Mouse (Mus musculus) monocyte, adult 5-6 weeks (primary cell): ENCODE measurements at regions not wholly inside any gene's neighbourhood (a gene's known extent, or its start where the extent isn't known, plus 50 kb on each side); places are given as distances from the start of the nearest gene placed in this dataset.
A peak's percentile ranks its signal among the peaks of the same experiment; 100 is the strongest.
"Not testable (repeated sequence)": the region's sequence is repeated elsewhere in the genome, so short reads cannot be mapped to it uniquely, and the experiment has no call there.

Experiments
- ATAC-seq: fragments of 153-309, 156-312 bp; replicated peaks from 2 replicates; pipeline ENCODE4 v1.8.0; 2017; ENCODE audit warnings: mild to moderate bottlenecking; ENCODE audit not compliant: low TSS enrichment, insufficient number of reproducible peaks, severe bottlenecking, poor library complexity, low FRiP score

GRCm38 (mm10) chr1:23316288-23316687 lies 81.3 kb downstream of the Ogfrl1 start:
- ATAC-seq, result not testable (repeated sequence)

- ATAC-seq, result not testable (repeated sequence)
These were observed 82.7 kb downstream of the Ogfrl1 start for GRCm38 (mm10) chr1:23314863-23315262.

GRCm38 (mm10) chr1:23292718-23293117 lies 104.9 kb downstream of the Ogfrl1 start:
- ATAC-seq, result no peak

GRCm38 (mm10) chr1:23286741-23287140 lies 110.8 kb downstream of the Ogfrl1 start:
- ATAC-seq, result no peak

GRCm38 (mm10) chr1:23282870-23283219 lies 114.7 kb downstream of the Ogfrl1 start:
- no peak for ATAC-seq

GRCm38 (mm10) chr1:23282215-23282869 lies 115.2 kb downstream of the Ogfrl1 start:
- ATAC-seq, result no peak

GRCm38 (mm10) chr1:23279827-23280226 lies 117.7 kb downstream of the Ogfrl1 start:
- no peak for ATAC-seq

GRCm38 (mm10) chr1:23272077-23272476 lies 125.5 kb downstream of the Ogfrl1 start:
- no peak for ATAC-seq

GRCm38 (mm10) chr1:23270910-23271822 lies 126.4 kb downstream of the Ogfrl1 start:
- ATAC-seq, result no peak

- ATAC-seq, result no peak
These were observed 129.5 kb downstream of the Ogfrl1 start for GRCm38 (mm10) chr1:23268062-23268461.

GRCm38 (mm10) chr1:23265556-23266232 lies 131.9 kb downstream of the Ogfrl1 start:
- no peak for ATAC-seq

GRCm38 (mm10) chr1:23264251-23264650 lies 133.3 kb downstream of the Ogfrl1 start:
- no peak for ATAC-seq

GRCm38 (mm10) chr1:23263798-23264197 lies 133.8 kb downstream of the Ogfrl1 start:
- ATAC-seq, result no peak

- ATAC-seq, result no peak
These were observed 135.9 kb downstream of the Ogfrl1 start for GRCm38 (mm10) chr1:23261652-23262051.

GRCm38 (mm10) chr1:23257306-23257895 lies 140.2 kb downstream of the Ogfrl1 start:
- no peak for ATAC-seq

GRCm38 (mm10) chr1:23256630-23257001 lies 141.0 kb downstream of the Ogfrl1 start:
- no peak for ATAC-seq

- peak; percentile 99 for ATAC-seq
These were observed 141.5 kb downstream of the Ogfrl1 start for GRCm38 (mm10) chr1:23255925-23256629.

GRCm38 (mm10) chr1:23254235-23254634 lies 143.3 kb downstream of the Ogfrl1 start:
- ATAC-seq, result no peak

GRCm38 (mm10) chr1:23231522-23231921 lies 129.5 kb upstream of the 4933415F23Rik start:
- no peak for ATAC-seq
